Mouse (Mus musculus) heart, adult 2 months (tissue): ENCODE data around the gene Fam53b.

ENCODE experiments used
- CTCF ChIP-seq: fragments of 200-600 bp; IDR thresholded peaks from 2 replicates; pipeline ENCODE4 v1.8.1; 2022; ENCODE audit warnings: antibody characterized with exemption, mild to moderate bottlenecking, moderate library complexity
- POLR2A ChIP-seq: fragments of 200-500 bp; IDR thresholded peaks from 2 replicates; pipeline ENCODE4 v1.6.1; 2011; ENCODE audit warnings: mild to moderate bottlenecking, low read depth, low read length, control low read depth; ENCODE audit not compliant: insufficient read depth

DNA sequence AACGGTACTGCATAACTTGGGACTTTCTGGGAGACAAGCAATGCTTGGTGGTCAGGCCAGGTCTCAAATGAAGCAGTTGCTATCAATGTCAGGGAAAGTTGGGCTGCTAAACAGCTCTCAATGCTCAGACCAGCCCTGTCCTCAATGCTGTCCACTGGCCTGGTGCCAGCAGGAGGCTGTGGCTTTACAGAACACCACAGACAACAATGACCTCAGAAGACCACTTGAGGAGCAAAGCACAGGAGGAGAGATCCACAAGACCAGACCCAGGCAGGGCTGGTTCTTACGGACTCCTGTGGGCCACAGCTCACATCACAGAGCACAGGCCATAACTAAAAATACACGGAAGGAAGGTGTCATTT is 59.3 kb downstream of the Fam53b start:
- TF ChIP-seq POLR2A (no peak), CTCF (no peak)
